Mouse (Mus musculus): ENCODE measurements around the gene Gm6676. TPM values are rescaled to one million over a fixed set of nuclear protein-coding genes. Genes with fewer than 3 reads are reported as not detected.
"Not testable (repeated sequence)": the region's sequence is repeated elsewhere in the genome, so short reads cannot be mapped to it uniquely, and the experiment has no call there.

The Gm6676 gene
- not detected in 2 replicates for total RNA-seq (2017)

DNA sequence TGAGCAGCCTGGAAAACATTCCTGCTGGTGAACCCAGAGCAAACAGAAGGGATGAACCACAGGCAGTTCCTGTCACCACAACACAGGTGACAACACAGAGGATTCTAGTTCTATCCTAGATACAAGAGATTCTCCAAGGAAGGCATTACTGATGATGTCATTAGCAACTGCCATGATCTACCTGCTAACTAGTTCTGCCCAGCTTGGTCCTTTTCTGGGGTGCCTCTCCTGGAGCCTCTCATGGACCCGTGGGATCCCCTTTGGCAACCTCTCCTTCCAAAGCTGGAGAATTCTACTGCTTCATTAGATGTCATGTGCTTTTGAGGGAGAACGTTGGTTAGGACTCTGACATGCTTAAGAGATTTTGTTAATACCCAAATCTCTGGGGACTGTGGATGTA is at the start of gene Gm6676:
TSS of gene Gm6676 (minus strand) at position 101 of the 400 bp plus-strand sequence.
- not testable (repeated sequence) for ATAC-seq (replicated peaks in 1 of 2; ENCODE audit: insufficient read depth in 1 of 2, low FRiP score in 2 of 2, low TSS enrichment in 1 of 2, low read depth in 1 of 2, poor library complexity in 2 of 2, severe bottlenecking in 2 of 2)

DNA sequence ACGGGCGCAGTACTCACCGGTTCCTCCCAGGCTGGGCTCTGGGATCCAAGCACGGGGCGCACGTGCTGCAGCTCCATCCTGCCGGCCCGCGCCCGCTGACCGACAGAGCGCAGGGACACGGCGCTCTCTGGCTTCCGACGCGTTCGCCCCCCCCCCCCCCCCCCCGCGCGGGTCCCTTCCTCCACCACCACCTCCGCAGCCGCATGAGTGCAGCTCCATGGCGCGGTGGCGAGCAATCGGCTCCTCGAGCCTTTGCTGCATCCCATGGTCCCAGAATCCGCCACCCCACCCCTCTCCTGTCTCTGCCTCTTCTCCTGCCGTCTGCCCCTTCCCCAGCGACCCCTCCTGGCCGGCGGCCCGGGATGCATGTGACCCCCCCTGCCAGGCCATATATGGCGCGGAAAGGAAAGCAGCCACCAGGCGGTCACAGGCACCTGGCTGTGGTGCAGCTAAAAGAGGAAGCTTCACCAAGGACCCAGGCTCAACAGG is 49.3 kb upstream of the Gm6676 start, which contains the start of gene Gm3512:
TSS of gene Gm3512 (minus strand) at position 51 of the 489 bp plus-strand sequence.
- ATAC-seq (replicated peaks in 1 of 2; ENCODE audit: insufficient read depth in 1 of 2, low FRiP score in 2 of 2, low TSS enrichment in 1 of 2, low read depth in 1 of 2, poor library complexity in 2 of 2, severe bottlenecking in 2 of 2) = peak in 1 of 2 experiments; percentile 53; a peak in 1 of 4 replicates

GRCm38 (mm10) chr14:7105124-7105802 is 19.9 kb downstream of the Gm6676 start:
- not testable (repeated sequence) for ATAC-seq (replicated peaks in 1 of 2; ENCODE audit: insufficient read depth in 1 of 2, low FRiP score in 2 of 2, low TSS enrichment in 1 of 2, low read depth in 1 of 2, poor library complexity in 2 of 2, severe bottlenecking in 2 of 2)

GRCm38 (mm10) chr14:7100521-7100920 is 24.7 kb downstream of the Gm6676 start, which contains the start of gene Gm3696:
Gm3696 (minus strand) TSS chr14:7100621.
- ATAC-seq (replicated peaks in 1 of 2; ENCODE audit: insufficient read depth in 1 of 2, low FRiP score in 2 of 2, low TSS enrichment in 1 of 2, low read depth in 1 of 2, poor library complexity in 2 of 2, severe bottlenecking in 2 of 2) = not testable (repeated sequence)

Other genes starting within 250 kb of the Gm6676 start
- 0.35 TPM in 1 of 2 replicates, not detected in the other for gene Gm3667, start 235.4 kb downstream of the Gm6676 start, total RNA-seq (2017)
- not detected in 2 replicates for gene Gm6356, start 151.6 kb downstream of the Gm6676 start, total RNA-seq (2017)
- 0.45 TPM in 1 of 2 replicates, not detected in the other for gene Gm10406, start 98.0 kb downstream of the Gm6676 start, total RNA-seq (2017)
- gene Gm3685, start 80.4 kb downstream of the Gm6676 start, total RNA-seq (2017) = not detected in 2 replicates
- 2.3 TPM in 1 of 2 replicates, not detected in the other for gene Gm3696, start 24.8 kb downstream of the Gm6676 start, total RNA-seq (2017)
- 3.8 and 8.6 TPM in 2 replicates for gene Gm3512, start 49.1 kb upstream of the Gm6676 start, total RNA-seq (2017)
- not detected in 2 replicates for gene Gm16434, start 69.1 kb upstream of the Gm6676 start, total RNA-seq (2017)
- gene Gm3727, start 139.3 kb upstream of the Gm6676 start, total RNA-seq (2017) = not detected in 2 replicates
- gene Gm3739, start 189.6 kb upstream of the Gm6676 start, total RNA-seq (2017) = 1.7 and 5.3 TPM in 2 replicates
- gene Gm5797, start 207.0 kb upstream of the Gm6676 start, total RNA-seq (2017) = not detected in 2 replicates
- not detected in 2 replicates for gene Gm8374, start 239.7 kb upstream of the Gm6676 start, total RNA-seq (2017)

Measured in hematopoietic stem cell, adult 5-6 weeks (primary cell).